Mouse (Mus musculus): ENCODE measurements around the gene Msh2.

GRCm38 (mm10) chr17:87770766-87771165, 98.6 kb downstream of the Msh2 start:
- TF ChIP-seq CTCF (IDR thresholded peaks at IDR 0.05; ENCODE audit: low read depth) (no peak), EP300 (IDR thresholded peaks at IDR 0.05; ENCODE audit: low read depth) (no peak)

Data from liver, embryonic 14.5 days (tissue).